In the genomic region with DNA sequence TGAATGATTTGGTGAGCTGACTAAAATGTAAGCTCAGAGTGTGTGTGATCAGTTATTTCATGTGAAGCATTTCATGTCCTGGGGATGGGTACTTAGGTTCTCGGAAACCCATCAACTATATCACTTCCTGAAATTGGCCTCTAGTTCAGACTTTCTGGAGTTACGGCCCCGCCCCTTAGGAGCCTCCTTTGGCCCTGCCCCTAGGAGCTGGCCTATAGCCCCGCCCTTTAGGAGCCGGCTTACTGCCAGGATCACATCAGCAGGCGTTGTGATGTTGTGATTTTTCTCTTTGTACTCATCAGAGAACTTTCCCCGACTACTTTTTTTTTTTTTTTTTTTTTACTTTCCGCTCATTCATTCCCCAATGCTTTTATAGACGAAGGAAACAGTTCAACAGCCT, we compare ENCODE assay signal across 13 mouse cellular contexts.
DNase-seq lines count a peak whose midpoint lies in the region; ATAC-seq and TF ChIP-seq lines count a peak whose summit lies in the region.
"Had no signal": no experiment of that assay in that cellular context is flagged by ENCODE, and none has a peak within 500 bp of the region (broad histone marks: within the 10 kb centered on the region; RNA-seq: fewer than 3 reads in every experiment).

No protein-coding gene starts in this region.

- no peak overlapping the region for H3K4me3 ChIP-seq in kidney, embryonic 15.5 days (replicated peaks)
- H3K4me3 ChIP-seq in layer of hippocampus, adult 2 months = no peak overlapping the region
- no peak overlapping the region for H3K4me3 ChIP-seq in hindbrain, embryonic 14.5 days (replicated peaks; ENCODE audit: low read length)
- no peak overlapping the region for H3K4me3 ChIP-seq in midbrain, embryonic 13.5 days (replicated peaks)
- H3K4me3 ChIP-seq: heart, embryonic 10.5 days had no signal

- H3K9ac ChIP-seq in kidney, embryonic 15.5 days = no peak overlapping the region
- H3K9ac ChIP-seq in hindbrain, embryonic 14.5 days = no peak overlapping the region
- no peak overlapping the region for H3K9ac ChIP-seq in midbrain, embryonic 13.5 days (replicated peaks)

- no peaks in the 10 kb centered on the region for H3K36me3 ChIP-seq in kidney, embryonic 15.5 days
- H3K36me3 ChIP-seq in hindbrain, embryonic 14.5 days (replicated peaks; ENCODE audit: control insufficient read depth, insufficient read depth) = no peaks in the 10 kb centered on the region
- H3K36me3 ChIP-seq in midbrain, embryonic 13.5 days = no peaks in the 10 kb centered on the region
- H3K36me3 ChIP-seq: heart, embryonic 10.5 days had no signal

- no peak for TF ChIP-seq CTCF in layer of hippocampus, adult 2 months (conservative IDR thresholded peaks at IDR 0.05)

- 40% methylated on average over 9 of the region's 9 CpGs for WGBS in kidney, embryonic 15.5 days
- WGBS in hindbrain, embryonic 14.5 days = 46% methylated on average over 9 of the region's 9 CpGs
- 31% methylated on average over 9 of the region's 9 CpGs for WGBS in midbrain, embryonic 13.5 days

- no peaks in the 10 kb centered on the region for H3K27me3 ChIP-seq in kidney, embryonic 15.5 days
- H3K27me3 ChIP-seq in hindbrain, embryonic 14.5 days (ENCODE audit: control insufficient read depth, insufficient read depth, low read length) = no peaks in the 10 kb centered on the region
- H3K27me3 ChIP-seq in midbrain, embryonic 13.5 days = no peaks in the 10 kb centered on the region

- ATAC-seq in kidney, embryonic 15.5 days (replicated peaks; ENCODE audit: low FRiP score) = no peak
- no peak for ATAC-seq in hindbrain, embryonic 14.5 days (ENCODE audit: low FRiP score)
- ATAC-seq in midbrain, embryonic 13.5 days = no peak
- ATAC-seq: intestine, postnatal 0 days had no signal

- no peak overlapping the region for H3K27ac ChIP-seq in kidney, embryonic 15.5 days
- H3K27ac ChIP-seq in layer of hippocampus, adult 2 months = no peak overlapping the region
- no peak overlapping the region for H3K27ac ChIP-seq in hindbrain, embryonic 14.5 days
- no peak overlapping the region for H3K27ac ChIP-seq in midbrain, embryonic 13.5 days
- H3K27ac ChIP-seq: heart, embryonic 10.5 days had no signal

- no peak overlapping the region for H3K4me2 ChIP-seq in kidney, embryonic 15.5 days
- no peak overlapping the region for H3K4me2 ChIP-seq in hindbrain, embryonic 14.5 days (replicated peaks)
- no peak overlapping the region for H3K4me2 ChIP-seq in midbrain, embryonic 13.5 days (replicated peaks)

- DNase-seq in kidney, postnatal 14 days = peak; percentile 9
- DNase-seq in 416B (ENCODE audit: low read depth) (peak; percentile 37), ES-CJ7 (ENCODE audit: low read depth, low spot score) (peak; percentile 33)
- DNase-seq in c-Kit-positive CD71-positive TER-119-positive erythroid progenitor cells, embryonic 14.5 days (ENCODE audit: low spot score) = peak; percentile 11
- no peak for DNase-seq in layer of hippocampus, adult 2 months (ENCODE audit: low spot score in 2 of 2)
- DNase-seq in hindbrain, embryonic 14.5 days (ENCODE audit: low spot score) = no peak
- DNase-seq: gastrocnemius, postnatal 10 days; layer of hippocampus, adult 9-11 months; thymus, adult 18-20 months had no signal

- no peaks in the 10 kb centered on the region for H3K4me1 ChIP-seq in kidney, embryonic 15.5 days
- no peaks in the 10 kb centered on the region for H3K4me1 ChIP-seq in hindbrain, embryonic 14.5 days (replicated peaks; ENCODE audit: control insufficient read depth, insufficient read depth, low read length)
- peaks cover 2% of the 10 kb centered on the region; the same call in 1 of the 2 replicates for H3K4me1 ChIP-seq in midbrain, embryonic 13.5 days (replicated peaks)
- H3K4me1 ChIP-seq: heart, embryonic 10.5 days had no signal

- H3K9me3 ChIP-seq in kidney, embryonic 15.5 days (replicated peaks) = no peaks in the 10 kb centered on the region
- H3K9me3 ChIP-seq in hindbrain, embryonic 14.5 days (ENCODE audit: control insufficient read depth, low read length) = no peaks in the 10 kb centered on the region
- no peaks in the 10 kb centered on the region for H3K9me3 ChIP-seq in midbrain, embryonic 13.5 days
- H3K9me3 ChIP-seq: heart, embryonic 10.5 days had no signal

Comparison
In these comparisons a context has a peak if more than half of its experiments do, and no peak if none do; other contexts are left out.
1. DNase-seq: peak in kidney, postnatal 14 days (single experiment), 416B (single experiment), ES-CJ7 (single experiment) and c-Kit-positive CD71-positive TER-119-positive erythroid progenitor cells, embryonic 14.5 days (single experiment); none in layer of hippocampus, adult 2 months (0 of 2) and hindbrain, embryonic 14.5 days (single experiment).